Mouse (Mus musculus): Measurements from ENCODE around the gene Arl6ip5. TPM values are rescaled to one million over a fixed set of nuclear protein-coding genes. Genes with fewer than 3 reads are reported as not detected.

Gene Arl6ip5
- 202 TPM for polyA plus RNA-seq (2017; shearing (Covaris generic))

GRCm38 (mm10) chr6:97210191-97210961, at the start of gene Arl6ip5:
Gene Arl6ip5 (plus strand): TSS chr6:97210689.

GRCm38 (mm10) chr6:97178491-97179366, 31.8 kb upstream of the Arl6ip5 start, which contains the start of gene Tmf1:
Gene Tmf1 (minus strand): TSS chr6:97179122.

DNA sequence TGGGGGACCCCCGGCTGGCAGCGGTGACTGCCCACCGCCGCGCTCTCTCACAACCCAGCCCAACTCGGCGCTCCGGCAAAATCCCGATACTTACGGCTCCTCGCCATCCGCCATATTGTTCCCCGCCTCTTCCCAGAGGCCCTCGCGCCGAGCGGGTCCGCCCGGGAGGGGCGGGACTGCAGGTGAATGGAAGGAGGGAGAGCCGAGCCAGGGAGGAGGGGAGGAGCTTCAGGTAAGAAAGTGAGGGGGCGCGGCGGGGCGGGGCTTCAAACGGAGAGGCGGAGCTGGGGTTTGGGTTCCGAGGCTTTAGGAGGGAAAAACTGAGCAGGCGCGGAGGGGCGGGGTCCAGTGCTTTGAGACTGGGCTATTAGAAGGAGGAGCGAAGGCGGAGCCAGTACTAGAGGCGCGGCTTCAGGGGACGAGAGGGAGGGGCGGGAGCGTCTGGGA, 5.0 kb upstream of the Arl6ip5 start, which contains the start of gene Uba3:
Uba3 (minus strand) TSS at position 209 of the 447 bp plus-strand sequence.

GRCm38 (mm10) chr6:97252711-97253221, 42.3 kb downstream of the Arl6ip5 start, which contains the start of gene Lmod3:
Gene Lmod3 (minus strand): TSS chr6:97252759.

Other genes starting within 250 kb of the Arl6ip5 start
- not detected for gene Fam19a4, start 150.3 kb upstream of the Arl6ip5 start, polyA plus RNA-seq (2017; shearing (Covaris generic))
- gene Eogt, start 61.5 kb upstream of the Arl6ip5 start, polyA plus RNA-seq (2017; shearing (Covaris generic)) = 16.3 TPM
- gene Tmf1, start 31.6 kb upstream of the Arl6ip5 start, polyA plus RNA-seq (2017; shearing (Covaris generic)) = 41.6 TPM
- gene Uba3, start 5.0 kb upstream of the Arl6ip5 start, polyA plus RNA-seq (2017; shearing (Covaris generic)) = 28.0 TPM
- not detected for gene Lmod3, start 42.1 kb downstream of the Arl6ip5 start, polyA plus RNA-seq (2017; shearing (Covaris generic))